ENCODE assay signal across 8 mouse cellular contexts in the genomic region with DNA sequence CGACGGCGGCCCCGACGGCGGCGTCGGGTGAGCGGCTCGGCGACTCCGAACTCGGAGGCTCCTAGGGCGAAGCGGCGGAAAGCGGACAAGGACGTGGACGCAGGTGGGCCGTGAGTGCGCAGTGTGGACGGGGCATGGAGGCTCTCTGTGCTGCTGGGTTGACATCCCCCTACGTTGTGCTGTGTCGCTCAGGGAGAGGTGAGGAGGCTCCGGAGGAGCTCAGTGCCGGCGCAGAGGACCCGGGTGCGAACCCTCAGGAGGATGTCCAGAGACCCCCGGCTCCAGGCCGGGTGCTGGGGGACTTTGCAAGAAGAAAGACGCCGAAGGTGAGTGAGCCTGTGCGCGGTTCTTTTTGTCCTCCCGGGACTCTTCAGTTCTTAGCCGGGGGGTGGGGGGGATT. TPM values are rescaled to one million over a fixed set of nuclear protein-coding genes. Genes with fewer than 3 reads are reported as not detected.
DNase-seq lines count a peak whose midpoint lies in the region; ATAC-seq and TF ChIP-seq lines count a peak whose summit lies in the region.

No protein-coding gene starts in this region.

- in situ Hi-C loops in ES-E14 (cut with MboI; ENCODE audit: low sequenced_read_pairs in 2 of 2, unreplicated experiment in 2 of 2), result no loop called here

- H3K79me2 ChIP-seq in macrophage (ENCODE audit: inconsistent target), result peaks cover 8% of the 10 kb centered on the region; the same call in 1 of the 2 replicates

- peak overlapping the region; percentile 86 for H3K27ac ChIP-seq in heart, embryonic 10.5 days
- H3K27ac ChIP-seq in ES-E14 (ENCODE audit: insufficient read depth, low read depth, low read length, poor library complexity, severe bottlenecking) (no peak overlapping the region), macrophage (no peak overlapping the region)
- H3K27ac ChIP-seq in heart, postnatal 0 days (ENCODE audit: low read depth), result no peak overlapping the region

- TF ChIP-seq CTCF in heart, postnatal 0 days (IDR thresholded peaks at IDR 0.05; ENCODE audit: low read depth), result no peak

- ATAC-seq in heart, postnatal 0 days (ENCODE audit: insufficient read depth, low read depth), result peak; percentile 29

- H3K27me3 ChIP-seq in heart, embryonic 10.5 days (ENCODE audit: insufficient read depth, poor library complexity, severe bottlenecking), result no peaks in the 10 kb centered on the region
- no peaks in the 10 kb centered on the region for H3K27me3 ChIP-seq in heart, postnatal 0 days (ENCODE audit: control insufficient read depth, insufficient read depth, low read length)

- H3K36me3 ChIP-seq in heart, embryonic 10.5 days, result peaks cover 78% of the 10 kb centered on the region
- H3K36me3 ChIP-seq in ES-E14 (ENCODE audit: control insufficient read depth, insufficient read depth, low read length, poor library complexity, severe bottlenecking) (peaks cover 70% of the 10 kb centered on the region), macrophage (ENCODE audit: inconsistent target) (peaks cover 61% of the 10 kb centered on the region)
- H3K36me3 ChIP-seq in heart, postnatal 0 days (replicated peaks; ENCODE audit: control insufficient read depth, insufficient read depth, low read length), result peaks cover 61% of the 10 kb centered on the region

- DNase-seq in heart, embryonic 10.5 days (ENCODE audit: low spot score), result peak; percentile 79
- DNase-seq in heart, postnatal 36 days, result no peak
- no peak for DNase-seq in ES-E14 (ENCODE audit: low read depth, low spot score)
- DNase-seq in heart, postnatal 0 days (ENCODE audit: low spot score), result no peak
- DNase-seq in gastrocnemius, postnatal 36 days, result no peak
- no peak for DNase-seq in gastrocnemius, postnatal 4 days (ENCODE audit: low spot score in 2 of 2)
- DNase-seq in right cerebral cortex, postnatal 36 days (ENCODE audit: low spot score in 2 of 2), result no peak

- 2% methylated on average over 37 of the region's 37 CpGs for WGBS in heart, embryonic 10.5 days
- 2% methylated on average over 36 of the region's 37 CpGs for WGBS in heart, postnatal 0 days
- WGBS in macrophage (ENCODE audit: missing documents), result 3% methylated on average over 37 of the region's 37 CpGs

- H3K4me3 ChIP-seq in heart, embryonic 10.5 days, result peak overlapping the region; percentile 84
- H3K4me3 ChIP-seq in ES-E14 (ENCODE audit: insufficient read depth in 1 of 2, low read depth in 1 of 2, low read length in 2 of 2, poor library complexity in 1 of 2, severe bottlenecking in 1 of 2) (peak overlapping the region; percentile 87 to 93), macrophage (ENCODE audit: inconsistent target) (peak overlapping the region; percentile 71)
- peak overlapping the region; percentile 99 for H3K4me3 ChIP-seq in heart, postnatal 0 days (ENCODE audit: low read depth, low read length)

- intact Hi-C loops in heart, postnatal 36 days (cut with DNase I), result loop anchor here (5.0 kb wide), 1 partner anchor 119 kb away; the partner anchor contains the start of gene Ep400
- intact Hi-C loops in gastrocnemius, postnatal 36 days (cut with DNase I), result no loop called here

- H3K4me2 ChIP-seq in heart, postnatal 0 days (ENCODE audit: low read depth, low read length), result peak overlapping the region; percentile 98

- H3K4me1 ChIP-seq in heart, embryonic 10.5 days, result peaks cover 20% of the 10 kb centered on the region
- peaks cover 4 to 5% of the 10 kb centered on the region in 2 experiments; a peak in 2 of 4 replicates for H3K4me1 ChIP-seq in ES-E14 (ENCODE audit: control insufficient read depth in 2 of 2, insufficient read depth in 2 of 2, low read length in 2 of 2, poor library complexity in 1 of 2)
- peaks cover 11% of the 10 kb centered on the region for H3K4me1 ChIP-seq in heart, postnatal 0 days (ENCODE audit: control insufficient read depth, insufficient read depth)

- no peak for TF ChIP-seq EP300 in heart, postnatal 0 days (IDR thresholded peaks at IDR 0.05; ENCODE audit: low read depth)

- no peaks in the 10 kb centered on the region for H3K9me3 ChIP-seq in heart, embryonic 10.5 days
- no peaks in the 10 kb centered on the region for H3K9me3 ChIP-seq in ES-E14 (ENCODE audit: control insufficient read depth, insufficient read depth, low read depth, low read length)
- H3K9me3 ChIP-seq in heart, postnatal 0 days (replicated peaks; ENCODE audit: control insufficient read depth, low read length), result no peaks in the 10 kb centered on the region

- H3K9ac ChIP-seq in ES-E14 (ENCODE audit: insufficient read depth, low read depth, low read length, poor library complexity, severe bottlenecking), result peak overlapping the region; percentile 84
- H3K9ac ChIP-seq in heart, postnatal 0 days (replicated peaks; ENCODE audit: low read depth, low read length), result peak overlapping the region; percentile 84

TF ChIP-seq in ES-E14, 5 proteins besides CTCF, POLR2A, EP300 and RAD21:
- TF ChIP-seq HCFC1 (IDR thresholded peaks at IDR 0.05; ENCODE audit: borderline replicate concordance, insufficient read depth, low read length) (no peak), MAFK (IDR thresholded peaks at IDR 0.05; ENCODE audit: insufficient read depth, low read depth, low read length) (no peak), ZNF384 (IDR thresholded peaks at IDR 0.05; ENCODE audit: low read depth, low read length) (no peak), ZC3H11A (IDR thresholded peaks at IDR 0.05; ENCODE audit: borderline replicate concordance, low read depth, low read length) (no peak), CHD2 (IDR thresholded peaks at IDR 0.05; ENCODE audit: low read depth, low read length) (no peak)

RNA-seq across cellular contexts. Expression of gene Ddx51, which starts 0.4 kb away (rescaled TPM):
- polyA plus RNA-seq in heart, embryonic 10.5 days (2016; fragmentation: Nextera tagmentation; extraction: Ambion mirVana), result 21.2 and 33.9 TPM in 2 replicates
- total RNA-seq in heart, postnatal 36 days (2021), result 10 to 100 TPM in 1 of 2 experiments, 1 to 10 TPM in 1; 8.2 to 12.0 TPM
- total RNA-seq in ES-E14 (2012; rRNA removed), result 32.4 and 61.1 TPM in 2 replicates
- 2.6 and 12.1 TPM in 2 replicates for total RNA-seq in heart, postnatal 0 days (2014; rRNA removed; ENCODE audit: low replicate concordance)
- 4.4 and 5.9 TPM in 2 replicates for polyA plus RNA-seq in heart, postnatal 0 days (2015; fragmentation: Nextera tagmentation; extraction: Ambion mirVana)
- 10 to 100 TPM in 23 of 26 experiments, 1 to 10 TPM in 3; 5.9 to 69.9 (median 30.4) TPM for total RNA-seq in macrophage (2018; cell fraction: chromatin; rRNA removed)
- total RNA-seq in macrophage (2018; cell fraction: cytosol; rRNA removed), result 10 to 100 TPM in 1 of 26 experiments, 1 to 10 TPM in 25; 3.1 to 10.9 (median 7.0) TPM
- 10 to 100 TPM in 17 of 26 experiments, 1 to 10 TPM in 9; 3.9 to 38.8 (median 13.9) TPM for total RNA-seq in macrophage (2018; cell fraction: nucleus; rRNA removed)
- 6.2 to 8.2 TPM (median 6.7 TPM) in 3 replicates for polyA plus RNA-seq in macrophage (2018)
- 10 to 100 TPM in 1 of 2 experiments, 1 to 10 TPM in 1; 7.9 to 10.4 TPM for total RNA-seq in gastrocnemius, postnatal 36 days (2021)
- total RNA-seq in gastrocnemius, postnatal 4 days (2021), result 10 to 100 TPM; 10.9 to 15.6 TPM

RNA-seq across cellular contexts. Expression of gene Noc4l, which starts 0.5 kb away (rescaled TPM):
- polyA plus RNA-seq in heart, embryonic 10.5 days (2016; fragmentation: Nextera tagmentation; extraction: Ambion mirVana), result 55.1 and 73.2 TPM in 2 replicates
- total RNA-seq in heart, postnatal 36 days (2021), result 10 to 100 TPM; 12.8 to 13.5 TPM
- total RNA-seq in ES-E14 (2012; rRNA removed), result 75.0 and 79.4 TPM in 2 replicates
- 7.6 and 27.2 TPM in 2 replicates for total RNA-seq in heart, postnatal 0 days (2014; rRNA removed; ENCODE audit: low replicate concordance)
- 16.7 and 19.0 TPM in 2 replicates for polyA plus RNA-seq in heart, postnatal 0 days (2015; fragmentation: Nextera tagmentation; extraction: Ambion mirVana)
- total RNA-seq in macrophage (2018; cell fraction: chromatin; rRNA removed), result 10 to 100 TPM in 15 of 26 experiments, 1 to 10 TPM in 11; 4.0 to 72.4 (median 13.1) TPM
- 10 to 100 TPM in 15 of 26 experiments, 1 to 10 TPM in 11; 7.1 to 13.7 (median 10.9) TPM for total RNA-seq in macrophage (2018; cell fraction: cytosol; rRNA removed)
- 10 to 100 TPM in 10 of 26 experiments, 1 to 10 TPM in 16; 3.9 to 68.9 (median 9.2) TPM for total RNA-seq in macrophage (2018; cell fraction: nucleus; rRNA removed)
- 11.0 to 22.9 TPM (median 11.9 TPM) in 3 replicates for polyA plus RNA-seq in macrophage (2018)
- 10 to 100 TPM; 13.0 to 14.4 TPM for total RNA-seq in gastrocnemius, postnatal 36 days (2021)
- total RNA-seq in gastrocnemius, postnatal 4 days (2021), result 10 to 100 TPM; 16.5 to 18.9 TPM
